Mouse (Mus musculus) layer of hippocampus, adult 18-20 months (tissue): ENCODE data around the gene Oosp1. TPM values are rescaled to one million over a fixed set of nuclear protein-coding genes. Genes with fewer than 3 reads are reported as not detected.

Source experiments
- DNase-seq, 2 experiments: peaks; one replicate each; pipeline ENCODE4 v3.0.0; 2022; ENCODE audit warnings: low spot score in 2 of 2
- total RNA-seq, 2 experiments: library from RNA; stranded (reverse); gene quantifications; 2 replicates each; pipeline ENCODE4 v1.2.3; 2021

The Oosp1 gene
- total RNA-seq, 2 experiments from 2014 or later: not detected

- no peak for DNase-seq
Observed at GRCm38 (mm10) chr19:11623551-11623950, 67.4 kb downstream of the Oosp1 start, which contains the start of gene Ms4a2. Gene Ms4a2 (minus strand): TSS chr19:11623719.

- no peak for DNase-seq
Observed at GRCm38 (mm10) chr19:11617983-11618382, 73.0 kb downstream of the Oosp1 start.

Other genes with a start within 250 kb of the Oosp1 start
- not detected for gene Ms4a4b, start 247.6 kb downstream of the Oosp1 start, total RNA-seq
- gene Ms4a6c, start 221.8 kb downstream of the Oosp1 start, total RNA-seq: 1 to 10 TPM; 1.3 to 1.8 TPM
- under 1 TPM in 1 of 2 experiments, not detected in 1; 0.20 TPM for gene Gm8369, start 205.2 kb downstream of the Oosp1 start, total RNA-seq
- 1 to 10 TPM; 1.2 to 2.1 TPM for gene Ms4a6b, start 174.6 kb downstream of the Oosp1 start, total RNA-seq
- not detected for gene Ms4a4d, start 154.3 kb downstream of the Oosp1 start, total RNA-seq
- gene Ms4a6d, start 86.3 kb downstream of the Oosp1 start, total RNA-seq: 1 to 10 TPM; 1.4 TPM
- not detected for gene Ms4a2, start 67.4 kb downstream of the Oosp1 start, total RNA-seq
- gene Ms4a3, start 50.3 kb downstream of the Oosp1 start, total RNA-seq: not detected
- not detected for gene Oosp2, start 30.6 kb downstream of the Oosp1 start, total RNA-seq
- gene Oosp3, start 5.9 kb upstream of the Oosp1 start, total RNA-seq: not detected
- gene Gif, start 56.4 kb upstream of the Oosp1 start, total RNA-seq: not detected
- gene Mrpl16, start 79.2 kb upstream of the Oosp1 start, total RNA-seq: 10 to 100 TPM; 35.3 to 36.1 TPM
- 10 to 100 TPM; 28.2 to 30.0 TPM for gene Stx3, start 128.3 kb upstream of the Oosp1 start, total RNA-seq
- gene Olfr1417, start 148.1 kb upstream of the Oosp1 start, total RNA-seq: not detected
- not detected for gene Olfr1418, start 169.9 kb upstream of the Oosp1 start, total RNA-seq
- gene Olfr1419, start 184.0 kb upstream of the Oosp1 start, total RNA-seq: not detected
- not detected for gene Olfr1420, start 195.4 kb upstream of the Oosp1 start, total RNA-seq
- 10 to 100 TPM; 22.7 to 23.3 TPM for gene Patl1, start 221.2 kb upstream of the Oosp1 start, total RNA-seq